In genomic region chr4:88081417-88081816, GRCm38 (mm10) we compare ENCODE assay signal across 27 mouse cellular contexts. TPM values are rescaled to one million over a fixed set of nuclear protein-coding genes. Genes with fewer than 3 reads are reported as not detected.
A peak's percentile ranks its signal among the peaks of the same experiment; 100 is the strongest.
DNase-seq lines count a peak whose midpoint lies in the region; ATAC-seq and TF ChIP-seq lines count a peak whose summit lies in the region.
"Had no signal": no experiment of that assay in that cellular context is flagged by ENCODE, and none has a peak within 500 bp of the region (broad histone marks: within the 10 kb centered on the region; RNA-seq: fewer than 3 reads in every experiment).

No protein-coding gene starts in this region.

- no peak for DNase-seq in liver, postnatal 0 days
- DNase-seq in naive thymus-derived CD4-positive, alpha-beta T cell, adult 2 months (ENCODE audit: low read depth), result peak; percentile 39
- no peak for DNase-seq in layer of hippocampus, adult 11-12 months (ENCODE audit: low spot score)
- no peak for DNase-seq in embryo, embryonic 10 days (ENCODE audit: low spot score)
- DNase-seq: adrenal gland, adult 2 months; cerebellum, adult 2 months; cerebellum, postnatal 25 days; embryo, embryonic 11 days; kidney, adult 11 months; kidney, postnatal 4 days; layer of hippocampus, adult 9-11 months; lung, postnatal 10 days; thymus, adult 18-20 months; thymus, postnatal 36 days had no signal

- H3K9ac ChIP-seq in liver, embryonic 12.5 days, result no peak overlapping the region
- H3K9ac ChIP-seq in liver, postnatal 0 days (replicated peaks), result no peak overlapping the region
- H3K9ac ChIP-seq: embryonic facial prominence, embryonic 13.5 days; forebrain, embryonic 15.5 days; limb, embryonic 13.5 days; neural tube, embryonic 15.5 days had no signal

- no peak for TF ChIP-seq CTCF in liver, postnatal 0 days (IDR thresholded peaks at IDR 0.05; ENCODE audit: low read depth)

- no peak for TF ChIP-seq EP300 in liver, postnatal 0 days (IDR thresholded peaks at IDR 0.05; ENCODE audit: low read depth)

- peaks cover 14% of the 10 kb centered on the region for H3K4me1 ChIP-seq in liver, embryonic 12.5 days
- no peaks in the 10 kb centered on the region for H3K4me1 ChIP-seq in liver, postnatal 0 days (ENCODE audit: insufficient read depth)
- peaks cover 13% of the 10 kb centered on the region for H3K4me1 ChIP-seq in megakaryocyte, embryonic 14.5 days
- H3K4me1 ChIP-seq: forebrain, embryonic 15.5 days; hindbrain, embryonic 10.5 days; neural tube, embryonic 15.5 days had no signal

- WGBS in liver, embryonic 12.5 days (ENCODE audit: insufficient replicate concordance), result 68% methylated on average over 5 of the region's 5 CpGs
- WGBS in liver, postnatal 0 days (ENCODE audit: insufficient replicate concordance), result 66% methylated on average over 5 of the region's 5 CpGs

- H3K4me2 ChIP-seq in liver, embryonic 12.5 days, result peak overlapping the region; percentile 19
- H3K4me2 ChIP-seq in liver, postnatal 0 days (ENCODE audit: low read depth, low read length), result no peak overlapping the region
- H3K4me2 ChIP-seq: embryonic facial prominence, embryonic 13.5 days; forebrain, embryonic 15.5 days; heart, embryonic 11.5 days; limb, embryonic 13.5 days; neural tube, embryonic 15.5 days had no signal

- H3K36me3 ChIP-seq in liver, embryonic 12.5 days, result no peaks in the 10 kb centered on the region
- no peaks in the 10 kb centered on the region for H3K36me3 ChIP-seq in liver, postnatal 0 days (replicated peaks; ENCODE audit: insufficient read depth, low read length)
- H3K36me3 ChIP-seq in megakaryocyte, embryonic 14.5 days (replicated peaks; ENCODE audit: low read length), result no peaks in the 10 kb centered on the region
- H3K36me3 ChIP-seq: embryonic facial prominence, embryonic 13.5 days; forebrain, embryonic 15.5 days; hindbrain, embryonic 10.5 days; limb, embryonic 13.5 days; neural tube, embryonic 15.5 days had no signal

- H3K27me3 ChIP-seq in liver, embryonic 12.5 days (replicated peaks), result no peaks in the 10 kb centered on the region
- H3K27me3 ChIP-seq in liver, postnatal 0 days (ENCODE audit: insufficient read depth, low read length), result no peaks in the 10 kb centered on the region
- no peaks in the 10 kb centered on the region for H3K27me3 ChIP-seq in megakaryocyte, embryonic 14.5 days (replicated peaks)
- H3K27me3 ChIP-seq: embryonic facial prominence, embryonic 13.5 days; forebrain, embryonic 15.5 days; limb, embryonic 13.5 days; neural tube, embryonic 15.5 days; Patski had no signal

- no peak overlapping the region for H3K27ac ChIP-seq in liver, embryonic 12.5 days
- no peak overlapping the region for H3K27ac ChIP-seq in liver, postnatal 0 days (ENCODE audit: low read depth)
- H3K27ac ChIP-seq: embryonic facial prominence, embryonic 13.5 days; forebrain, embryonic 15.5 days; hindbrain, embryonic 10.5 days; hindbrain, postnatal 0 days; limb, embryonic 13.5 days; neural tube, embryonic 15.5 days had no signal

- H3K4me3 ChIP-seq in liver, embryonic 12.5 days, result no peak overlapping the region
- no peak overlapping the region for H3K4me3 ChIP-seq in liver, postnatal 0 days (ENCODE audit: low read depth, low read length)
- H3K4me3 ChIP-seq in megakaryocyte, embryonic 14.5 days (replicated peaks), result peak overlapping the region; percentile 81
- H3K4me3 ChIP-seq: embryonic facial prominence, embryonic 13.5 days; forebrain, embryonic 15.5 days; hindbrain, embryonic 10.5 days; limb, embryonic 13.5 days; neural tube, embryonic 15.5 days had no signal

- ATAC-seq in liver, embryonic 12.5 days, result no peak
- ATAC-seq in liver, postnatal 0 days, result no peak
- no peak for ATAC-seq in megakaryocyte, adult 5-6 weeks (ENCODE audit: poor library complexity, severe bottlenecking)
- peak; percentile 42 for ATAC-seq in activated CD4-positive, CD25-positive, alpha-beta regulatory T cell, adult 4 months
- ATAC-seq: forebrain, embryonic 15.5 days; hindbrain, postnatal 0 days; midbrain, embryonic 16.5 days; Patski had no signal

- H3K9me3 ChIP-seq in liver, embryonic 12.5 days (replicated peaks), result no peaks in the 10 kb centered on the region
- no peaks in the 10 kb centered on the region for H3K9me3 ChIP-seq in liver, postnatal 0 days (ENCODE audit: low read length)
- H3K9me3 ChIP-seq in megakaryocyte, embryonic 14.5 days, result no peaks in the 10 kb centered on the region
- H3K9me3 ChIP-seq: embryonic facial prominence, embryonic 13.5 days; forebrain, embryonic 15.5 days; hindbrain, embryonic 10.5 days; limb, embryonic 13.5 days; neural tube, embryonic 15.5 days had no signal

RNA-seq across cellular contexts. Expression of gene Focad, which starts 13.0 kb away (rescaled TPM):
- 13.5 and 14.0 TPM in 2 replicates for polyA plus RNA-seq in liver, embryonic 12.5 days (2016; fragmentation: Nextera tagmentation; extraction: Ambion mirVana)
- polyA plus RNA-seq in liver, postnatal 0 days (2015; fragmentation: Nextera tagmentation; extraction: Ambion mirVana), result 3.4 and 3.5 TPM in 2 replicates
- polyA plus RNA-seq in megakaryocyte, embryonic 14.5 days (2012; ENCODE audit: insufficient read depth, low replicate concordance), result 2.8 and 5.9 TPM in 2 replicates
- total RNA-seq in megakaryocyte, adult 5-6 weeks (2015), result 3.0 and 4.8 TPM in 2 replicates
- 3.7 and 6.2 TPM in 2 replicates for total RNA-seq in megakaryocyte, adult 5-6 weeks (2017)
- 10 to 100 TPM; 11.2 to 15.4 TPM for polyA plus RNA-seq in activated CD4-positive, CD25-positive, alpha-beta regulatory T cell, adult 4 months (2017; shearing (Covaris generic))

RNA-seq across cellular contexts. Expression of gene Mllt3, which starts 48.3 kb away (rescaled TPM):
- 88.6 and 92.6 TPM in 2 replicates for polyA plus RNA-seq in liver, embryonic 12.5 days (2016; fragmentation: Nextera tagmentation; extraction: Ambion mirVana)
- polyA plus RNA-seq in liver, postnatal 0 days (2015; fragmentation: Nextera tagmentation; extraction: Ambion mirVana), result 28.5 and 34.8 TPM in 2 replicates
- polyA plus RNA-seq in megakaryocyte, embryonic 14.5 days (2012; ENCODE audit: insufficient read depth, low replicate concordance), result 0.69 and 4.0 TPM in 2 replicates
- 6.2 and 8.1 TPM in 2 replicates for total RNA-seq in megakaryocyte, adult 5-6 weeks (2015)
- 7.3 and 18.5 TPM in 2 replicates for total RNA-seq in megakaryocyte, adult 5-6 weeks (2017)
- polyA plus RNA-seq in activated CD4-positive, CD25-positive, alpha-beta regulatory T cell, adult 4 months (2017; shearing (Covaris generic)), result 100 to 1,000 TPM; 100 to 106 TPM
